Mouse (Mus musculus) kidney, adult 2 months (tissue): ENCODE measurements at regions not wholly inside any gene's neighbourhood (a gene's known extent, or its start where the extent isn't known, plus 50 kb on each side); places are given as distances from the start of the nearest gene placed in this dataset.

Experiments used
- CTCF ChIP-seq: fragments of 200-500 bp; conservative IDR thresholded peaks from 2 replicates; pipeline ENCODE4 v1.5.1; 2011; ENCODE audit warnings: low read depth, mild to moderate bottlenecking, control low read depth, low read length, moderate library complexity, mixed read lengths; ENCODE audit not compliant: insufficient read depth, insufficient read length
- POLR2A ChIP-seq: fragments of 200-500 bp; IDR thresholded peaks from one replicate; pipeline ENCODE4 v1.6.1; 2011; ENCODE audit warnings: low read depth, low read length, control low read depth

DNA sequence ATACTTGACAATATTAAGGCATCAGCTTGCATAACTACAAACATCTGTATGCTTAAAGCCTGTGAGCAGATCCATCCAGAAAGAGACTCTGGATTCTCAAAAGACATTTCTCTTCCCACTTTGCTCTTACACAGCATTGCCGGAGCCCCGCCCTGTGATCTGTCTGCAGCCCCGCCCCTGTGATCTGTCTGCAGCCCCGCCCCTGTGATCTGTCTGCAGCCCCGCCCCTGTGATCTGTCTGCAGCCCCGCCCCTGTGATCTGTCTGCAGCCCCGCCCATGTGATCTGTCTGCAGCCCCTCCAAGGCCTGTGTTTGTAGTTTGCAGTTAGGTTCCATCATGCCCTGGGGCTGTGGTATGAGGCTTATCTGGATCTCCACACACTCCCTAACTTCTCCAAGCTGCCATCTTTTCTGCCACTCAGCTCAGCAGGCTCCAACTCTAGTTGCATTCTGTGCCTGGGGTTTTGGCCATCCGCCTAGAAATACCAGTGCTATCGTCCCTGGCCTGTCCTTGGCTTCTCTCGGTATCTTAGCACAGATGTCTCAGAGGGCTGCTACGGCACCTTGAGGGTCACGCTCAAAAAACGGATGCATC is 73.9 kb downstream of the Cbln4 start:
- TF ChIP-seq CTCF (no peak), POLR2A (no peak)
